Mouse (Mus musculus) macrophage (primary cell): ENCODE results near the gene Ndufc2. TPM values are rescaled to one million over a fixed set of nuclear protein-coding genes. Genes with fewer than 3 reads are reported as not detected.

Experiments
- H3K27ac ChIP-seq: fragments of 350-480 bp; formaldehyde crosslinking; 2 replicates; pipeline ENCODE4 v1.9.0; 2021
- H3K36me3 ChIP-seq: fragments of 350-480 bp; formaldehyde crosslinking; 2 replicates; pipeline ENCODE4 v1.9.0; 2021; ENCODE audit errors: inconsistent target
- H3K4me3 ChIP-seq: fragments of 350-480 bp; formaldehyde crosslinking; 2 replicates; pipeline ENCODE4 v1.9.0; 2021; ENCODE audit errors: inconsistent target
- H3K79me2 ChIP-seq: fragments of 350-480 bp; formaldehyde crosslinking; 2 replicates; pipeline ENCODE4 v1.9.0; 2021; ENCODE audit errors: inconsistent target
- WGBS: methylation state at CpG from one replicate; pipeline ENCODE4 v1.1.7; 2026; ENCODE audit warnings: inconsistent platforms; ENCODE audit not compliant: missing documents; 5-methylcytosine and 5-hydroxymethylcytosine counted together
- polyA plus RNA-seq: library from polyadenylated mRNA; stranded (reverse); fragments of 250-400 nt; gene quantifications from 3 replicates; pipeline ENCODE4 v1.2.4, GENCODE M21; 2018; ENCODE audit warnings: inconsistent platforms

The Ndufc2 gene
- polyA plus RNA-seq, 1 experiment from 2014 or later = 165 TPM

GRCm38 (mm10) chr7:97375906-97376305 lies 23.9 kb upstream of the Ndufc2 start:
- WGBS = 23% methylated on average over 2 of the region's 2 CpGs
- Histone ChIP-seq H3K4me3 (no peak overlapping the region), H3K36me3 (peaks cover 16% of the 10 kb centered on the region), H3K27ac (peak overlapping the region; percentile 40), H3K79me2 (peaks cover 49% of the 10 kb centered on the region)

- peaks cover 16% of the 10 kb centered on the region for H3K36me3 ChIP-seq
Measured at GRCm38 (mm10) chr7:97379304-97379703, 20.5 kb upstream of the Ndufc2 start.

GRCm38 (mm10) chr7:97380500-97381123 lies 19.2 kb upstream of the Ndufc2 start:
- H3K27ac ChIP-seq = no peak overlapping the region
- peaks cover 16% of the 10 kb centered on the region for H3K36me3 ChIP-seq
- peaks cover 29% of the 10 kb centered on the region for H3K79me2 ChIP-seq
- 96% methylated on average over 5 of the region's 5 CpGs for WGBS
- no peak overlapping the region for H3K4me3 ChIP-seq

More at GRCm38 (mm10) chr7:97379304-97379703, 20.5 kb upstream of the Ndufc2 start:
- WGBS = 91% methylated on average over 5 of the region's 5 CpGs
- Histone ChIP-seq H3K27ac (no peak overlapping the region), H3K4me3 (no peak overlapping the region), H3K79me2 (peaks cover 29% of the 10 kb centered on the region)

- H3K36me3 ChIP-seq = peaks cover 16% of the 10 kb centered on the region
- peaks cover 16% of the 10 kb centered on the region for H3K79me2 ChIP-seq
- WGBS = 94% methylated on average over 8 of the region's 8 CpGs
- H3K27ac ChIP-seq = peak overlapping the region; percentile 41
- H3K4me3 ChIP-seq = no peak overlapping the region
Measured at GRCm38 (mm10) chr7:97382661-97383060, 17.1 kb upstream of the Ndufc2 start.

GRCm38 (mm10) chr7:97383496-97384132 lies 16.2 kb upstream of the Ndufc2 start:
- Histone ChIP-seq H3K36me3 (peaks cover 14% of the 10 kb centered on the region), H3K4me3 (no peak overlapping the region), H3K79me2 (peaks cover 6% of the 10 kb centered on the region; the same call in 1 of the 2 replicates), H3K27ac (peak overlapping the region; percentile 41)
- WGBS = 65% methylated on average over 8 of the region's 10 CpGs

- no peak overlapping the region for H3K27ac ChIP-seq
- H3K79me2 ChIP-seq = no peaks in the 10 kb centered on the region
- peaks cover 25% of the 10 kb centered on the region; the same call in 1 of the 2 replicates for H3K36me3 ChIP-seq
- H3K4me3 ChIP-seq = no peak overlapping the region
- 95% methylated on average over 7 of the region's 7 CpGs for WGBS
Measured at GRCm38 (mm10) chr7:97386106-97386805, 13.5 kb upstream of the Ndufc2 start.

GRCm38 (mm10) chr7:97386806-97387370 lies 12.9 kb upstream of the Ndufc2 start:
- Histone ChIP-seq H3K36me3 (peaks cover 28% of the 10 kb centered on the region; the same call in 1 of the 2 replicates), H3K27ac (no peak overlapping the region), H3K4me3 (no peak overlapping the region), H3K79me2 (no peaks in the 10 kb centered on the region)
- 96% methylated on average over 5 of the region's 5 CpGs for WGBS

- no peak overlapping the region for H3K27ac ChIP-seq
- WGBS = 93% methylated on average over 8 of the region's 8 CpGs
- peaks cover 28% of the 10 kb centered on the region; the same call in 1 of the 2 replicates for H3K36me3 ChIP-seq
- H3K79me2 ChIP-seq = no peaks in the 10 kb centered on the region
- H3K4me3 ChIP-seq = no peak overlapping the region
Measured at GRCm38 (mm10) chr7:97387561-97388147, 12.1 kb upstream of the Ndufc2 start.

GRCm38 (mm10) chr7:97388541-97388940 lies 11.3 kb upstream of the Ndufc2 start:
- no peak overlapping the region for H3K27ac ChIP-seq
- peaks cover 28% of the 10 kb centered on the region; the same call in 1 of the 2 replicates for H3K36me3 ChIP-seq
- 92% methylated on average over 4 of the region's 4 CpGs for WGBS
- no peak overlapping the region for H3K4me3 ChIP-seq
- no peaks in the 10 kb centered on the region for H3K79me2 ChIP-seq

GRCm38 (mm10) chr7:97391293-97392078 lies 8.3 kb upstream of the Ndufc2 start:
- 93% methylated on average over 13 of the region's 13 CpGs for WGBS
- H3K4me3 ChIP-seq = no peak overlapping the region
- no peak overlapping the region for H3K27ac ChIP-seq
- H3K36me3 ChIP-seq = peaks cover 28% of the 10 kb centered on the region; the same call in 1 of the 2 replicates
- H3K79me2 ChIP-seq = no peaks in the 10 kb centered on the region

GRCm38 (mm10) chr7:97392079-97392445 lies 7.7 kb upstream of the Ndufc2 start:
- no peaks in the 10 kb centered on the region for H3K79me2 ChIP-seq
- peaks cover 28% of the 10 kb centered on the region; the same call in 1 of the 2 replicates for H3K36me3 ChIP-seq
- H3K27ac ChIP-seq = no peak overlapping the region
- WGBS = 95% methylated on average over 6 of the region's 6 CpGs
- H3K4me3 ChIP-seq = no peak overlapping the region

- Histone ChIP-seq H3K36me3 (peaks cover 16% of the 10 kb centered on the region; the same call in 1 of the 2 replicates), H3K4me3 (no peak overlapping the region), H3K27ac (no peak overlapping the region), H3K79me2 (no peaks in the 10 kb centered on the region)
- WGBS = 94% methylated on average over 2 of the region's 2 CpGs
Measured at GRCm38 (mm10) chr7:97394375-97394774, 5.4 kb upstream of the Ndufc2 start.

GRCm38 (mm10) chr7:97398943-97399342 lies 860 bp upstream of the Ndufc2 start:
- Histone ChIP-seq H3K27ac (no peak overlapping the region), H3K36me3 (no peaks in the 10 kb centered on the region), H3K79me2 (peaks cover 43% of the 10 kb centered on the region), H3K4me3 (no peak overlapping the region)
- 87% methylated on average over 6 of the region's 6 CpGs for WGBS

- peaks cover 38% of the 10 kb centered on the region for H3K36me3 ChIP-seq
- H3K27ac ChIP-seq = no peak overlapping the region
- peaks cover 51% of the 10 kb centered on the region for H3K79me2 ChIP-seq
- H3K4me3 ChIP-seq = no peak overlapping the region
- 98% methylated on average over 10 of the region's 10 CpGs for WGBS
Measured at GRCm38 (mm10) chr7:97407145-97407544, 7.3 kb downstream of the Ndufc2 start.
